Mouse (Mus musculus) lung, postnatal 0 days (tissue): Measurements from ENCODE around the gene Pex7.

Experiments used
- CTCF ChIP-seq: IDR thresholded peaks from 2 replicates; pipeline ENCODE4 v1.5.1; 2016; ENCODE audit warnings: antibody characterized with exemption, mild to moderate bottlenecking
- EP300 ChIP-seq: IDR thresholded peaks from 2 replicates; pipeline ENCODE4 v1.6.1; 2016; ENCODE audit warnings: antibody characterized with exemption, mild to moderate bottlenecking, control low read depth

- TF ChIP-seq CTCF (no peak), EP300 (no peak)
These were observed 27.8 kb upstream of the Pex7 start for GRCm38 (mm10) chr10:19935295-19935623.
